Mouse (Mus musculus): ENCODE measurements around the gene Yju2. TPM values are rescaled to one million over a fixed set of nuclear protein-coding genes. Genes with fewer than 3 reads are reported as not detected.
A peak's percentile ranks its signal among the peaks of the same experiment; 100 is the strongest.

The Yju2 gene
- total and polyA plus RNA-seq, 3 experiments = 10.7 to 14.4 (median 12.9) TPM

- no peaks in the 10 kb centered on the region for H3K9me3 ChIP-seq (replicated peaks; ENCODE audit: low read length)
- H3K27me3 ChIP-seq (replicated peaks) = no peaks in the 10 kb centered on the region
- in situ Hi-C loops (cut with MboI; ENCODE audit: low pct_ligation_motif_present, low pct_unique_long_range_greater_than_20kb, low sequenced_read_pairs) (no loop called here), dilution Hi-C loops (cut with MboI; ENCODE audit: extremely low pct_ligation_motif_present, extremely low pct_unique_long_range_greater_than_20kb, low sequenced_read_pairs) (no loop called here)
- peaks cover 5% of the 10 kb centered on the region; the same call in 1 of the 2 replicates for H3K79me2 ChIP-seq (replicated peaks; ENCODE audit: control insufficient read depth, extremely low read depth, insufficient read depth, poor library complexity, severe bottlenecking)
- H3K4me2 ChIP-seq (ENCODE audit: insufficient read depth, low read depth, poor library complexity, severe bottlenecking) = peak overlapping the region; percentile 79
- H3K36me3 ChIP-seq (replicated peaks in 1 of 2; ENCODE audit: control insufficient read depth in 1 of 2, insufficient read depth in 1 of 2, low read length in 1 of 2) = peaks cover 27 to 40% of the 10 kb centered on the region in 2 experiments
- TF ChIP-seq MEF2A (IDR thresholded peaks at IDR 0.05; ENCODE audit: borderline replicate concordance, low read depth, low read length) (no peak), USF1 (IDR thresholded peaks at IDR 0.05; ENCODE audit: low read depth, low read length) (no peak), E2F4 (IDR thresholded peaks at IDR 0.05; ENCODE audit: insufficient replicate concordance, low read depth, low read length) (no peak), IRF4 (IDR thresholded peaks at IDR 0.05; ENCODE audit: low read depth, low read length) (no peak), ETS1 (conservative IDR thresholded peaks at IDR 0.05; ENCODE audit: low read depth, low read length) (no peak), MAZ (IDR thresholded peaks at IDR 0.05; ENCODE audit: low read depth, low read length) (no peak), BHLHE40 (IDR thresholded peaks at IDR 0.05; ENCODE audit: low read depth, low read length) (no peak), MXI1 (IDR thresholded peaks at IDR 0.05; ENCODE audit: low read depth, low read length) (no peak), MYC (IDR thresholded peaks at IDR 0.05; ENCODE audit: low read depth, low read length) (no peak), NRF1 (IDR thresholded peaks at IDR 0.05; ENCODE audit: low read depth, low read length) (no peak), ZC3H11A (IDR thresholded peaks at IDR 0.05; ENCODE audit: low read depth, low read length) (no peak), POLR2AphosphoS2 (IDR thresholded peaks at IDR 0.05; ENCODE audit: low read depth, low read length) (no peak), RCOR1 (conservative IDR thresholded peaks at IDR 0.05; ENCODE audit: low read depth, low read length) (no peak), RAD21 (IDR thresholded peaks at IDR 0.05; ENCODE audit: low read depth, low read length) (peak; percentile 54), CTCF (conservative IDR thresholded peaks at IDR 0.05 in 1 of 2, IDR thresholded peaks at IDR 0.05 in 1 of 2; ENCODE audit: low read depth in 2 of 2, low read length in 2 of 2) (peak; percentile 91 to 97), KAT2A (IDR thresholded peaks at IDR 0.05; ENCODE audit: insufficient replicate concordance, low read length) (no peak), CHD2 (IDR thresholded peaks at IDR 0.05; ENCODE audit: low read length) (no peak), JUN (IDR thresholded peaks at IDR 0.05; ENCODE audit: insufficient read depth, low read depth, low read length) (no peak), PAX5 (IDR thresholded peaks at IDR 0.05; ENCODE audit: low read length) (no peak), SMC3 (IDR thresholded peaks at IDR 0.05; ENCODE audit: low read depth, low read length) (peak; percentile 86), ZNF384 (IDR thresholded peaks at IDR 0.05; ENCODE audit: low read depth, low read length) (no peak), POLR2A (IDR thresholded peaks at IDR 0.05; ENCODE audit: low read depth, low read length) (no peak), TCF12 (IDR thresholded peaks at IDR 0.05; ENCODE audit: low read depth, low read length) (no peak), MAFK (IDR thresholded peaks at IDR 0.05; ENCODE audit: insufficient replicate concordance, low read length) (no peak), CHD1 (IDR thresholded peaks at IDR 0.05; ENCODE audit: low read depth, low read length) (no peak)
- peak overlapping the region in 1 of 3 experiments; percentile 91 for H3K4me3 ChIP-seq (replicated peaks in 1 of 3; ENCODE audit: low read depth in 2 of 3, low read length in 2 of 3, poor library complexity in 1 of 3)
- H3K27ac ChIP-seq (ENCODE audit: insufficient read depth, low read depth) = no peak overlapping the region
- H3K4me1 ChIP-seq (ENCODE audit: control insufficient read depth in 1 of 2, insufficient read depth in 2 of 2) = peaks cover 6 to 20% of the 10 kb centered on the region in 2 experiments
- peak; percentile 71 for DNase-seq (ENCODE audit: extremely low read depth)
- H3K9ac ChIP-seq (ENCODE audit: insufficient read depth, low read depth) = peak overlapping the region; percentile 82; the same call in 1 of the 2 replicates
Measured at GRCm38 (mm10) chr17:56010681-56011080, 51.8 kb downstream of the Yju2 start.
